Mouse (Mus musculus): ENCODE measurements around the gene Fah.
A peak's percentile ranks its signal among the peaks of the same experiment; 100 is the strongest.

Fah gene

DNA sequence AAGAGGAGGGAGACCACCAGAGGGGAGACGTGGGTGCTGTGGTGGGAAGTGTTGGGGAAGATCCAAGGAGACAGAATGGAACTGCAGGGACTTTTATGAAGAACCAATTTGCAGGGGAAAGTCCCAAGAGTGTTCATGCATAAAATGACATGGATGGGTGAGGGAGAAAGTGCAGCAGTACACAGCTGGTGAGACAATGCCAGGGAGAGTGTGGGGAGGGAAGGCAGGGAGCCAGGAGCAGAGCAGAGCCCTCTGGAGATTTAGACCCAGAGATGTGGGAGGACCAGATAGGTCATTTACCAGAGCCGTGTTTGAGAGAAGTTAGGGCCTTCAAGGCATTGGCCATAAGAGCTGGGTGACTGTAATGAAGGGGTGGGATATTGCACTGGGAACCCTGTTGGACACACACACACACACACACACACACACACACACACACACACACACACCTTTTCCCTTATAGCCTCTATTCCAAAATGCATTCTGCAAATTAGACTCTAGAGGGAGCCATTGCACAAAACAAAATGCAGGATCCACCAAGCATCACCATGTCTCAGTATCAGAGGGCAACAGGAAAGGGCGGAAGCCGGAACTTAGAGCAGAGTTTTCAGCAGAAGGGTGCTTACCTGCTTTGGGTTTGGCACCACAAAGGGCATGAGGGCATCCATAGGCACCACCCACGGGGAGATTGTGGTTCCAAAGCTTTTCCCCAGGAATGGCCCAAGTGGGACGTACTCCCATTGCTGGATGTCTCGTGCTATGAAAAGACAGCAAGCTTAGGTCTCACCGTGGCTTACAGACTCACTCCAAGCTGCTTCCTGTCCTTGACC, 12.2 kb downstream of the Fah start:
- peak; percentile 24 for DNase-seq

DNA sequence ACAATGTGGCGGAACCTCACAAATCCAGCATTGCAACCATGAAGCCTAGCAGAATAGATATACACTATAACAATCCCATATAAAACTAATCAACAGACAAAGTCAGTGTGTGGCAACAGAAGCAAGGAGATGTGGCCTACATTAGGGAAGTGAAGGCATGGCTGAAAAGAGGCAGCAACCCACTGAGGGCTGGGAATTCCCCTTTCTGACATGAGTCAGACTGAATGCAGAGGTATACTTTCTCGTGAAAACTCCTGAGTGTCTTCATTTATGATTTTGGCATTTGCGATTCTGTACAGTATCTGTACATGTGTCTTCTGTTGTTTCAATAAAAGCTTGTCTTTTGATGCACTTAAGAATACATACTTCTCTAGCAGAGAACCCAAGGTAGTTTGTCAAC, 15.2 kb downstream of the Fah start:
- DNase-seq, result no peak

DNA sequence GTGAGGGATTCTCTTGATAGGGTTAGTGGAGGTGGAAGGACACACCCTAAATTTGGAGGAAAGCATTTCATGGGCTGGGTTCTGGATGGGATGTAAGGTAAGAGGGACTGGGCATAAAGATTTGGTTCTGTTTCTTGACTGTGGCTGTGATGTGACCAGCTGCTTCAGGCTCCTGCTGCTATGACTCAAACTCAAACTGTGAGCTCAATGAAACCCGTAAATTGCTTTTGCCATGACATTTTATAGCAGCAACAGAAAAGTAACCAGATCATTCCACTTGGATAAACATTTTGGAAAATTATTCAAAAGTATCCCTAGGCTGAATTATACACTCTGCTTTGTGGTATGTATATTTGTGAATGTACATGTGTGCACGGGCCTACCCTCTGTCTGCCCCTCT, 15.9 kb downstream of the Fah start:
- no peak for DNase-seq

DNA sequence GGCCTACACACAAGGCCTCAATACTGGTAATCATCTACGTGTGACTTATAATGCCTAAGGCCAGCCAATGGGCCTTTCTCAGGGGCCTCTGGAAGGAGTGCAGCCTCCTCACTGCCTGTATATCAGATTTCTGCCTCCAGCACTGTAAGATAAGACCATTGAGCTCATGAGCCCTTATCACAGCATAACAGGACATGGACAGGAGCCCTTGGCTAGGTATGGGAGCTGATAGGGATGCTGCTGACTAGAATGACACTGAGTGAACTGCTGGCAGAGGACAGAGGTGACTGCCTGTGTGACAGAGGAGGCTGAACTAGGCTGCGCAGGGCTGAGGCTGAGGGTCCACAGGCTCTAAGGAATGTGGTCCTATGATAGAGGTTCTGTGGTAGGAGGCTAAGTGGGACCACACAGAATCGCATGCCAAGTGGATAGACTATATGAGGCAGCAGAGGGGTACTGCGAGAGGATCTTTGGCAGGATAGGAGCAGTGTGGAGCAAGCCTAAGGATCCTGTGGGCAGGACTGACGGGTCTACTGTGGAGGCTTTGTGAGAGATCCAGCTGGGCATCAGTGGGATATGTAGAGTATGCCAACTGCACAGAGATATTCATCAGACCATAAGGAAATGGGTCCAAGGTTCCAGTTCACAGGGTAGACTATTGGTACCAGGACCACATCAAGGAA, 19.3 kb downstream of the Fah start:
- DNase-seq, result no peak

DNA sequence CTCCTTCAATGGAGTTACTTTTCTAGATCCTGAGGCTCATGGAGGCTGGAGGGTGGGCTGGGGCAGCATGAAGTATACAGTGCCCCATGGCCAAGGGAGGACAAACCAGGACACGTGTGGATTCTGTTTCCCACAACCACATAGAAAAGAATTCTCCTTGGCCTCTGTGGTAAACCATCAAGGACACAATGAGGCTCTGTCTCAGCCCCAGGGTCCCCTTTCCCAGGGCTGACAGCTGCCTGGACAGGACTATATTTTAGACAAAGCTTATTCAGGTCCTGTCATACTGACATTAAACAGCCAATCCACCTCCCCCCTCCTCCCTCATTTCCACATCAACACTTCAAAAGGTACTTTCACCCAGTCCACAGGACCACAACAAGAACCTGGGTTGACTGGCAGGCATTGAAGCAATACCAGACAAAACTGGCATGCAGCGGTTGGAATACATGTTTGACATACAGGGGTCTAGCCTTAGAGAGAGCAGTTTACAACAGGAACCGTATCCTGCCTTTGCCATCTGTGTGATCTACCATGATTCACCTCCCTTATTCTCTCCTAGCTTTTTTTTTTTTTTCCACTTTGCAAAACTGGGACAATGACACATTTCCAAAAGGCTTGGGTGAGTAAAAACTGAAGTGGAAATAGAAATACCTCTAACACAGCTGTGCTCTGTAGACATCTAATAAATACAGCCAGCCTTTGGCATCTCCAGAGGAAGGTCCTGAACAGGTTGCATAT, 20.0 kb downstream of the Fah start:
- DNase-seq, result no peak

DNA sequence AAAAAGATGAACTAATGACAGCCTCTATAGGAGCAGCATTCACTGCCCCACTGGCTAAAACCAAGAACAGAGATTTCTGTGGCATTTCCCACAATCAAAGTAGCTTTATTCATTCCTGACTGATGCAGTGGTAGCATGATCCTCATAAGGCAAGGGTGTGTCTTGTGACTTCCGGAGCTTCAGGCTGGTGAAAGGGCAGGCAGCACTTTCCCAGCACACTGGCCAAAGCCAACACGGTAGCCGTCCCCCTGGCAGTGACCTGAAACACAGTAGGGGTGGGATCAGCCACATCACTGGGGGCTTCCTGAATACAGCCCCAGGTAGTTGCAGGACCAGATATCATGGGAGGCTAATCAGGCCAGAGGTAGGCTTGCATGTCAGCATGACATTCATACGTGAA, 21.4 kb downstream of the Fah start:
- no peak for DNase-seq

DNA sequence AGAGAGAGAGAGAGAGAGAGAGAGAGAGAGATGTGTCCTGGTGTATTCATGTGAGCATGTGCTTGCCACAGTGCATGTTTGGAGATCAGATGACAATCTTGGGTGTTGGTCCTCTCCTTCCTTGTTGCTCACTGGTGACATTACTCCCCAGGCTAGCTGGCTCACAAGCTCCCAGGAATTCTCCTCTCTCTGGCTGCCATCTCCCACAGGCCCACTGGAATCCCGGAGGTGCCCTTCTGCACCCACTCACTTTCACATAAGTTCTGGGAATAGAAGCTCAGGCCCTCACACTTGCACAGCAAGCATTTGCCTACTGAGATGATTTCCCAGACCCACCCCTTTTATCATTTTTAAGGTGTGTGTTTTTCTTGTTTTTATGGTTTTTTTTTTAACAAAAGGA, 26.8 kb downstream of the Fah start:
- DNase-seq, result no peak

DNA sequence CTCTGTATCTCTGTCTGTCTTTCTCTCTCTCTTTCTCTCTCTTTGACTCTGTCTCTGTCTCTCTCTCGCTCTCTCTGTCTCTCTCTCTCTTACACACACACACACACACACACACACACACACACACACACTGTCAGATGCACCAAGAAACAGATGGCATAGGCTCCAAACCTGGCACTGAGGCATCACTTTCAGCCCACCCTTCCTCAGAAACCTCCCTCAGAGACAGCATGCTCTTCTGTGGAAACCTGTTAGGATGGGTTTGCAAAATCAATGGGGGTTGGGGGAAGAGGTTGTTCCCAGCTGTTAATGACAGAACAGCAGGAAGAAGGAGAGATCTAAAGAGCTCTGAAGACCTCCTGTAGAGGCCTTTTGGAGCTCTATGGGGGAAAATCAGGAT, 27.7 kb downstream of the Fah start:
- no peak for DNase-seq

DNA sequence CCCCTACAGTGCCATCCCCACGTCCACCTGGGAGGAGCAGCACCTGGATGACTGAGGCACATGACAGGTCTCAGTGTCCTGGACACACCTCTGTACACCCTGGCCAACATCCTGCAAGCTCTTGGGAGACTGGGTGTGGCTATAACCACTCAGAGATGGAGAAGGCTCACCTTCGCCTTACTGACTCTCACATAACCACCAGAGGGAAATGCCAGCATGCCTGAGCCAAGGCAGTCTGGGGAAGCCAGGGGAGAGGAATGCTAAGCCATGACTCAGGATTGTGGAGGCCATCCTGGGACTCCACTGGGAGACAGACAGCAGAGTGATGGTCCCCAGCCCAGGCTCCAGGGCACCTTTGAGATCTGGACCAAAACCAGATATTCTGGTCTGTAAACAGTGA, 29.5 kb downstream of the Fah start:
- no peak for DNase-seq

DNA sequence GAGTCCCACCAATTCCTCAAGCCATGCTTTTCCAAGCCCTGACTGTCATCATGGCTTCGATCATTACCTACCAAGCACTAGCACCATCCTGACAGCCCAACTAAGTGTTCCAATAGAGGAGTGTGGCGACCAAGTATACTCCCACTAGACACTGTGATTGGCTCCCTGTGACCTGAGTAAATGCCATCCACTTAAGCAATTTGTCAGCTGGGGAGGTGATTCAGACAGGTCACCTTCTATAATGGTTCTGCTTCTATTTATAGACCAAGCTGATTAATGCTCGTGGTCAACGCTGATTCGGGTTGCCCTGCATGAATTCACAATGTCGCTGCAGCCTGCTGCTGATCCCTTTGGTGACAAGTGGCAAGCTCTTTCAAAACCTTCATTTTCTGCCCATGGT, 40.3 kb downstream of the Fah start:
- DNase-seq, result no peak

DNA sequence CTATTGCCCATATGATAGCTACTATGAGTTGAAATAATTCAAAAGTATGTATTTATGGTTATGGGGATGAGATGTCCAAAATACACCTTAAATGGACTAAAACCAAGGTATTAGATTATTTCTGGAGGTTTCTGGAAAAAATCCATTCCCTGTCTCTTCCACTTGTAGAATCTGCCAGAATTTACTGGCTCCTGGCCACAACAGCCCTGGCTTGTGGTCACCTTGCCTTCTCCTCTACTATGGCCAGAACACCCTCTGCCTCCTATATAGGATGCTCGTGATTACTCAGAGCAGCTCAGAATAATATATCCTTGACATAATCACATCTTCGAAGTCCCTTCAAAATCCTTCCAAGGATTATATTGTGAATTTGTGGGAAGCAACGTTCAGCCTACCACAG, 42.3 kb downstream of the Fah start:
- DNase-seq, result no peak

DNA sequence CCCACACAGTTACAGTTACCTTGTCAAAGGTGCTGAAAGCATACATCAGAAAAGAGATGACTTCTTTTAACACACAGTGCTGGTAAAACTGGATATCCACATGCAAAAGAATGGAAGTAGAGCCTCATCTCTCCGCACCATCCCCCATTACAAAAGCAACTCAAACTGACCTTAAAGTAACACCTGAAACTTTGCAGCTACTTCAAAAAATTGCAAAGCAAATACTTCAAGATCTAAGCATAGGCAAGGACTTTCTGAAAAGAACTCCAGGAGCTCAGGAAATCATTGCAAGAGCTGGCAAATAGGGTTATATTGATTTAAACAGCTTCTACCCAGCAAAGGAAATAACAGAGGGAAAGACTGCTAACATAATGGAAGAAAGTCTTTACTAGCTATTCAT, 46.0 kb downstream of the Fah start:
- DNase-seq, result no peak

DNA sequence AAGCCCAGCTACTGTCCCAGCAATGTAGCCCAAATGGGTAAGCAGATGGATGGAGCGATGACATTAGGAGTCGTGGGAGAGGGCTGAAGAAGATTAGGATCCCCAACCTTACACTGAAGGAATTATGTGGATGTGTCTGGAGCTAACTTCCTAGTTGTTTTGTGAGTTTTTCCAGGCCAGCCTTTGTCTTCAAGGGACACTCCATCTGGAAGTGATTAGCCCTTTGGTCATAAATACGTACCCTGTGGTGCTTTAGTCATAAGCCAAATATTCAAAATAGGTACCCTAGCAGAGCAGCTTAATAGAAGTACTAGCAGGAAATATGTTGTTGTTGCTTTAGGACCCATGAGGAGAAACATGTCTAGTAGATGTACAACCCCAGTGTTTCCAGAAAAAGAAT, 49.2 kb downstream of the Fah start:
- DNase-seq, result no peak

DNA sequence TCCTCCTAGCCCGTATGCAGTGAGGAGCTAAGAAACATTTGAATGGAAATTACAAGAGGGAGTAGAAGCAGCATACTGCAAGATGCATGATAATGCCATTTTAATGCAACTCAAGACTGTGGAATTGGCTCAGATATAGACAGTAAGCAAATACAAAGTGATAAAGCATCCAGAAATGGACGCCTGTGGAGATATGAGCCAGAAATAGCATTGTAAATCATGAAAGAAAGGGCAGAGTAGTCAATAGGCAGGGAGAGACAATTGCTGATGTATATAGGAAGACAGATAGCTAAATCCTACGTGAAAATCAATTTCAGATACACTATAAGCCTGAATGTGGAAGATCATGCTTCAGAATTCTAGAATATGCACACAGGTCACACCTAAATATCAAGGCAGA, 51.2 kb downstream of the Fah start:
- DNase-seq, result no peak

DNA sequence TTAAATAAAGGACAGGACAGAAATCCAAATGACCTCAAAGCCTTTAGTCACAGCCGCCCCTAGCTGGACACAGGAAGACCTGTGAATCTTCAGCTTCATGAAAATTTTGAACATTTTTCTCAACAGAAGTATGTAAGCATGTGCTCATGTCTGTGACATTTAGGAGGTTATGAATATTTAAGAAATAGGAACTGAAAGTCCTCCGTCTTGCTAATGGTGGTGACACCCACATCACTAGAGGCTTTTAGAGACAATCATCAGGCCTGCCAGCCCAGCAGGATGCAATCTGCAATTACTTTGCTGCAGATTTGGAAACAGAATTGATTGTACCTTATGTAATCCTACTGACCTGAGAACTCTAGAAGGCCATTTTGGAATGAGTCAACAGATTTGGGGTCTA, 55.0 kb downstream of the Fah start:
- no peak for DNase-seq

DNA sequence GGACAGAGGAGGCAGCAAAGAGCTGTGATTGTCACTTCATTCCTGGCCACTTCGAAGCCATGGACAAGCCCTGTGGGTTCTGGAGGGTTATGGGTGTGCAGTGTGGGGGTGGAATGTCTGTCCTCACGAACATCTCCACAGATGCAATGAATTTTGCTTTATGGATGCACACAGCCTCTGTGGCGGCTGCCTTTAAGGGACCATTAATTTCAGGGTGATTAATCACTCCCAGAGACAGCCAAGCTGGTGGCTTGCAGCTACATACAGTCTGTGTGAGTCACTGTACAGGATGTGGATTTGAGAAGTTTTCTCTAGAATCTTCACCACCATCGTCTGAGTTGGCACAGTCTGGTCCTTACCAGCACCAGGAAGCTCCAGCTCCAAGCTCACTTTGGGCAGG, 59.9 kb downstream of the Fah start:
- DNase-seq, result no peak

DNA sequence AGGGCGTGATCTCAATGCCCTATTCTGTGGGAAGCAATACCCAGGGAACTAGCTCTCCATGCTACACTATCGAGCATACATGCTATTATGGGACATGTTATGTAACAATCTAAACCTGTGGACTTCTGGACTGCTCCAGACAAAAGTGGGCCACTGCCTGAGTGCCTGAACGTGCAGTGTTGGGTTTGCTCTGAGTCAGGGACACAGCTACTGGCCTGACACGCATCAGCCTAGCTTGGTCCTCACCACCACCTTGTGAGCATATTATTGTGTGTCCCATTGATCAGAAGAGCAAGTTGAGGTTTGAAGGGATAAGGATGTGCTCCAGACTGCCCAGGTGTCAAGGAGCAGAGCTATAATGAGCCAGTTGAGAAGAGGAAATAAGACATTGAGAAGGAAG, 61.6 kb downstream of the Fah start:
- DNase-seq, result no peak
